In genomic region chr11:117265270-117265980, GRCm38 (mm10) we compare ENCODE assay signal across 8 mouse cellular contexts.
DNase-seq lines count a peak whose midpoint lies in the region; ATAC-seq lines count a peak whose summit lies in the region.

No protein-coding gene starts in this region.

- 5% methylated on average over 18 of the region's 18 CpGs for WGBS in forebrain, embryonic 11.5 days
- 5% methylated on average over 18 of the region's 18 CpGs for WGBS in hindbrain, embryonic 11.5 days

- H3K4me1 ChIP-seq in forebrain, embryonic 11.5 days (replicated peaks; ENCODE audit: control insufficient read depth, insufficient read depth, low read length): peaks cover 26% of the 10 kb centered on the region
- peaks cover 13% of the 10 kb centered on the region for H3K4me1 ChIP-seq in hindbrain, embryonic 11.5 days (replicated peaks; ENCODE audit: control insufficient read depth, insufficient read depth, low read length)

- ATAC-seq in forebrain, embryonic 11.5 days (replicated peaks; ENCODE audit: low FRiP score): peak; percentile 13; the same call in 1 of the 2 replicates
- ATAC-seq in hindbrain, embryonic 11.5 days (ENCODE audit: low FRiP score): peak; percentile 45
- no peak for ATAC-seq in inflammation-experienced regulatory T-cells, adult 6 months

- peak overlapping the region; percentile 69 for H3K4me2 ChIP-seq in forebrain, embryonic 11.5 days (ENCODE audit: low read depth, low read length, severe bottlenecking)
- peak overlapping the region; percentile 85 for H3K4me2 ChIP-seq in hindbrain, embryonic 11.5 days (replicated peaks; ENCODE audit: low read depth, low read length)

- H3K27ac ChIP-seq in forebrain, embryonic 11.5 days (ENCODE audit: low read depth, low read length): peak overlapping the region; percentile 72; the same call in 1 of the 2 replicates
- H3K27ac ChIP-seq in hindbrain, embryonic 11.5 days (ENCODE audit: low read depth, low read length): peak overlapping the region; percentile 82

- no peaks in the 10 kb centered on the region for H3K27me3 ChIP-seq in forebrain, embryonic 11.5 days (ENCODE audit: control insufficient read depth, insufficient read depth, low read length)
- no peaks in the 10 kb centered on the region for H3K27me3 ChIP-seq in hindbrain, embryonic 11.5 days (ENCODE audit: control insufficient read depth, insufficient read depth, low read length)

- H3K9me3 ChIP-seq in forebrain, embryonic 11.5 days (ENCODE audit: control insufficient read depth, low read length): no peaks in the 10 kb centered on the region
- no peaks in the 10 kb centered on the region for H3K9me3 ChIP-seq in hindbrain, embryonic 11.5 days (ENCODE audit: control insufficient read depth, low read length)

- H3K4me3 ChIP-seq in forebrain, embryonic 11.5 days (ENCODE audit: low read depth, low read length): peak overlapping the region; percentile 71
- peak overlapping the region; percentile 70 for H3K4me3 ChIP-seq in hindbrain, embryonic 11.5 days (ENCODE audit: low read depth, low read length)

- H3K36me3 ChIP-seq in forebrain, embryonic 11.5 days (ENCODE audit: control insufficient read depth, insufficient read depth, low read length): no peaks in the 10 kb centered on the region
- H3K36me3 ChIP-seq in hindbrain, embryonic 11.5 days (ENCODE audit: control insufficient read depth, insufficient read depth, low read length): no peaks in the 10 kb centered on the region

- peak; percentile 63 for DNase-seq in CD4-positive, CD25-positive, alpha-beta regulatory T cell, adult 2 months (ENCODE audit: low read depth, low spot score)
- peak; percentile 84 for DNase-seq in NIH3T3 (ENCODE audit: low read depth)
- DNase-seq in forebrain, embryonic 11.5 days (ENCODE audit: low spot score): peak; percentile 82
- DNase-seq in hindbrain, embryonic 11.5 days (ENCODE audit: low spot score): peak; percentile 81
- DNase-seq in liver: peak; percentile 62
- DNase-seq in naive thymus-derived CD4-positive, alpha-beta T cell, adult 2 months (ENCODE audit: low read depth): peak; percentile 65
- no peak for DNase-seq in cerebellum, adult 9-11 months

- peak overlapping the region; percentile 81 for H3K9ac ChIP-seq in forebrain, embryonic 11.5 days (ENCODE audit: low read length)
- peak overlapping the region; percentile 71; the same call in 1 of the 2 replicates for H3K9ac ChIP-seq in hindbrain, embryonic 11.5 days (ENCODE audit: low read depth, low read length)
